Mouse (Mus musculus) forebrain, embryonic 14.5 days (tissue): ENCODE results near the gene Neurl1b. TPM values are rescaled to one million over a fixed set of nuclear protein-coding genes. Genes with fewer than 3 reads are reported as not detected.

Experiments used
- ATAC-seq: fragments of 200-750 bp; cut with Nextera tagmentation; 2 replicates; pipeline ENCODE4 v1.8.0; 2017; ENCODE audit warnings: mild to moderate bottlenecking, moderate library complexity
- DNase-seq: peaks from one replicate; pipeline ENCODE4 v3.0.0-alpha.2; 2015; ENCODE audit warnings: low spot score
- H3K27ac ChIP-seq: fragments of 300-500 bp; sonication (generic); 2 replicates; pipeline ENCODE4 v1.5.1; 2014; ENCODE audit warnings: low read depth, mild to moderate bottlenecking, control low read depth, low read length, moderate library complexity
- H3K27me3 ChIP-seq: fragments of 300-500 bp; sonication (generic); replicated peaks from 2 replicates; pipeline ENCODE4 v1.6.1; 2014; ENCODE audit warnings: low read length, control low read depth, mixed read lengths; ENCODE audit not compliant: control insufficient read depth, insufficient read depth
- H3K36me3 ChIP-seq: fragments of 300-500 bp; sonication (generic); 2 replicates; pipeline ENCODE4 v1.6.1; 2014; ENCODE audit warnings: low read length, control low read depth; ENCODE audit not compliant: control insufficient read depth, insufficient read depth
- H3K4me1 ChIP-seq: fragments of 300-500 bp; sonication (generic); 2 replicates; pipeline ENCODE4 v1.6.1; 2014; ENCODE audit warnings: antibody characterized with exemption, low read length, control low read depth; ENCODE audit not compliant: control insufficient read depth, insufficient read depth
- H3K4me2 ChIP-seq: fragments of 300-500 bp; sonication (generic); 2 replicates; pipeline ENCODE4 v1.6.1; 2014; ENCODE audit warnings: mild to moderate bottlenecking, control low read depth, low read length
- H3K4me3 ChIP-seq: fragments of 300-500 bp; sonication (generic); 2 replicates; pipeline ENCODE4 v1.5.1; 2014; ENCODE audit warnings: low read depth, low read length, control low read depth
- H3K9ac ChIP-seq: fragments of 300-500 bp; sonication (generic); 2 replicates; pipeline ENCODE4 v1.6.1; 2014; ENCODE audit warnings: mild to moderate bottlenecking, low read length, control low read depth, moderate library complexity
- H3K9me3 ChIP-seq: fragments of 300-500 bp; sonication (generic); replicated peaks from 2 replicates; pipeline ENCODE4 v1.6.1; 2016; ENCODE audit warnings: low read length, control low read depth, mixed read lengths; ENCODE audit not compliant: control insufficient read depth
- WGBS: fragments of 180-500 bp; shearing (Covaris S2); extraction: QIAGEN DNeasy Blood & Tissue Kit; methylation state at CpG from one replicate; pipeline ENCODE4 v1.1.7; 2014; 5-methylcytosine and 5-hydroxymethylcytosine counted together
- polyA plus RNA-seq: library from polyadenylated mRNA; unstranded; fragments of >200 nt; fragmentation: Nextera tagmentation; extraction: Ambion mirVana; gene quantifications from 2 replicates; pipeline ENCODE4 v1.2.1, GENCODE M21; 2014

Gene Neurl1b
- 2.0 and 3.2 TPM in 2 replicates for polyA plus RNA-seq

DNA sequence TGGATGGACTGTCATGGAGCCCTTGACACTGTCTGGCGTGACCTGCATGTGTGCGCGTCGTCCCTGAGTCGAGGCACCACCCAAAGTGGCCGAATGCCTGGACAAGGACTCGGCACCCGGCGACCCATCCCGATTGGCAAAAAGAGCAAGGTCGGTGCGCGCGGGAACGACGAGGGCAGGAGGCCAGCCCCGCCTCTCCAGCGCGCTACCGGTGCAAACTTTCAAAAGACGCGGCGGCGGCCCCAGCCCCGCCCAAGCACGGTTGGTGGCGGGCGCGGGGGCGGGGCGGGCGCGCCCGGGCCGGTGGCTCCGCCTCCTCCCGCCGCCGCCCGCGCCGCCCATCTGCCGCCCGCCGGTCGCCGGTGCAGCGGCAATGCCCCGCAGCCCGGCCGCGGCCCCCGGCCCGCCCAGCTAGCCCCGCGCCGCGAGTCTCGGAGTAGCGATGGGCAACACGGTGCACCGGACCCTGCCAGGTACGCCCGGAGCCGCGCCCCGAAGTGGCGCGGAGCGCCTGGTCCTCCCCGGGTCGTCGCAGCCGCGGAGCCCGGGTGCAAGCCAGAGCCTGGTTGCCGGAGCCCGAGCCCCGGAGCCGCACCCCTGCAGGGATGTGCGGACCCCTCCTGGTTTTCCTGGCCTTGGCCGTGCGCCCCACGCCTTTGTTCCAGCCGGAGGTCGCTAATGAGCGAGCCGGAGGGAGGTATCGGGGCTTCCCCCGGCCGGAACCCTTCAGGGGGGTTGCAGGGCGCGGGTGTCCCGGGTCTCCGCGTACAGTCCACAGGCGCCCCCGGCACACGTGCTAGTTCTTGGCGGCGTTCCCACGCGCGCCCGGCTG lies at the start of gene Neurl1b:
Gene Neurl1b (plus strand): TSS at position 307 of the 832 bp plus-strand sequence.
- Histone ChIP-seq H3K9me3 (no peaks in the 10 kb centered on the region), H3K27me3 (peaks cover 3% of the 10 kb centered on the region; the same call in 1 of the 2 replicates), H3K4me1 (peaks cover 6% of the 10 kb centered on the region; the same call in 1 of the 2 replicates), H3K9ac (peak within 1 kb of the TSS; percentile 84), H3K27ac (peak within 1 kb of the TSS; percentile 44; the same call in 1 of the 2 replicates), H3K36me3 (no peaks in the 10 kb centered on the region), H3K4me2 (peak within 1 kb of the TSS; percentile 97), H3K4me3 (peak within 1 kb of the TSS; percentile 70)
- peak; percentile 53 for DNase-seq
- ATAC-seq, result peak; percentile 70
- under 1% methylated on average over 61 of the region's 105 CpGs for WGBS

DNA sequence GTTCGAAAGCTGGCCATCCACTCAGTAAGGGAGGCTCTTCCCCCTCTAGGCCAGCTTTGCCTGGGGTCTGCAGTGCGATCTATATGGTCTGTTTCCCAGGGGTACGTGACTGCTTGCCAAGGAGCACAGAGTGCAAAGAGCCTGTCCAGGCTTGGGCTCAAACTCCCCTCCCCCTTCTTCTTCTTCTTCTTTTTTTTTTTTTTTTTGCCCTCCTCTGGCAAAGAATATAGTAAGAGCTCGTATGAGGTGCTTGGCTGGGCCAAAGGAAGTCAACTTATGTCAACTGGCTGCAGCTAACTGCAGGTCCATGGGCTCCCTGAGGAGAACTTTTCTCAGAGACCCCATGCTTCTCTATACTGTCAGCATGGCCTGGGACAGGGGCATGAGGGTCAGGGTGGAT lies 47.8 kb upstream of the Neurl1b start:
- no peaks in the 10 kb centered on the region for H3K9me3 ChIP-seq
- no peaks in the 10 kb centered on the region for H3K27me3 ChIP-seq
- H3K4me2 ChIP-seq, result no peak overlapping the region
- no peaks in the 10 kb centered on the region for H3K36me3 ChIP-seq
- H3K9ac ChIP-seq, result no peak overlapping the region
- no peak overlapping the region for H3K4me3 ChIP-seq
- no peak overlapping the region for H3K27ac ChIP-seq
- DNase-seq (no peak), ATAC-seq (no peak)
- H3K4me1 ChIP-seq, result peaks cover 11% of the 10 kb centered on the region
- WGBS, result 76% methylated on average over 4 of the region's 4 CpGs

DNA sequence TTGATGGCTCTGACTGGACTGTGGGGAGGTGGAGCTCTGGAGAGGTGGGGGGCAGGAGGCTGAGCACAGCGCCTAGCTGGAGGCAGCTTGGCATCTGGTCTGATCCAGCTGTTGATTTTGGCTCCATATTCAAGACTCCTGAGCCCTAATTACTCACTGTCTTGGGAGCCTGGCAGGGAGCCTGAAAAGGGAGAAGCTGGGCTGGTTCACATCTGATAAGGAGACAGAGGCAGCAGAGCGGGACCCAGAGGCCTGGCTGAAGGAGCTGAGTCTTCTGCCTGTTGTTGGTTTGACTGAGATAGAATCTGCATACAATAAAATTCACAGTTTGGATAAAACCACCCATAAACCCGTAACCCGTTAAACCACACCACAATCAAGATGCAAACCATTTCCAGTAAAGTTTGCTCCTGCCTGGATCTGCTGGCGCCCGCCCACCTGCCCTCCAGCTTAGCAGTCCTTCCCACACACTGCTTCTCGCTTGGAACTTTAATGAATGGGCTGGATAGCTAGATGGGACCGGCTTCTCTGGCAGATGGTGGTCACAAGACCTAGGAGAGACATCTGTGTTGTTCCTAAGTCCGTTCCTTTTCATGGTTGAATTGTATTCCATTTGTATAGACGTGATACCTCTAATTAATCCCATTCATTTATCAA lies 46.2 kb upstream of the Neurl1b start:
- Histone ChIP-seq H3K36me3 (no peaks in the 10 kb centered on the region), H3K4me2 (no peak overlapping the region), H3K27me3 (no peaks in the 10 kb centered on the region), H3K27ac (no peak overlapping the region), H3K9ac (no peak overlapping the region), H3K9me3 (no peaks in the 10 kb centered on the region), H3K4me3 (no peak overlapping the region), H3K4me1 (peaks cover 4% of the 10 kb centered on the region; the same call in 1 of the 2 replicates)
- WGBS, result 62% methylated on average over 10 of the region's 10 CpGs
- DNase-seq (peak; percentile 47), ATAC-seq (no peak)

DNA sequence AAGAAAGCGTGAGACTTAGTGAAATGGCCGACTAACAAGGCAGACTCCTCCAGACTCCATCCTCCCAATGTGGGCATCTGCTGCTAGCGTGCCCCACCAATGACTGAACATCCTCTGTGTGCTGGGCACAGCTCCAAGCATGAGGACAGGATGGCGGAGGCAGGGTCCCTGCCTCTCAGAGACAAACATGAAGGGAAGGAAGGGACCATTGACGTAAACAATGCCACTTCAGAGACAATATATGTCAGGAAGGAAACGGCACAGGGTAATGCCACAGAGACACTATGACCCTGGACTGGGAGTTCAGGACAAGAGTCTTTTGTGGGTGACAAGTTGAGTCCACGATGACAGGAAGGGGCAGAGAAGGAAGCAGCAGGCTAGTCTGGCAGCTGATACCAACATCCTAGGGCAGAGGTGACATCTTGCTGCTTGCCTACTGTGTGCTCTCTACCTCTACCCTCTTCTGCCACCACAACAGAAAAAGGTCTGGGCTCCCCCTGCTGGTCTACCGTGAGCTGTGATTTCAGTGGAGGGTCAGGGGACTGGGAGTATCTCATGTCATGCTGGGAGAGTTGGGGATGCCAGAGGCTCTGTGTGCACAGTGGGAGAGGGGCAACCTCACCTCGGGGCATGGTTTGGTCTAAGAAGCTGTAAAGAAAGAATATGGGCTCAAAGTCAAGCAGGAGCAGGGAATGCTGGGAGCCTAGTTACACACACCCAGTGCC lies 43.9 kb upstream of the Neurl1b start:
- ATAC-seq, result peak; percentile 62; the same call in 1 of the 2 replicates
- WGBS, result 36% methylated on average over 9 of the region's 9 CpGs

DNA sequence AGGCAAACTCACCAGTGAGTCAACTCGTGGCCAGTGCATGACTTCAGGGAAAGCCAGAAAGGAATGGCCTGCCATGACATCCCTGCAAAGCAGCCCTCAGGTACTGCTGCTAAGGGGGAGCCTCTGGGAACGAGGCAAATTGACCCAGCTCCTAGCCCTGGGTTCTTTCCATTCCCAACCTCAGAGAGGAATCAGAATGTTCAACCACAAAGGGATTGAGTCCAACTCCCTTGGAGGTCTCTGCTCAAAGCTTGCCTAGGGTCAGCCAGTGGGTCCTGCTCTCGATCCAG lies 43.4 kb upstream of the Neurl1b start:
- Histone ChIP-seq H3K4me3 (no peak overlapping the region), H3K4me1 (no peaks in the 10 kb centered on the region), H3K9me3 (no peaks in the 10 kb centered on the region), H3K27ac (no peak overlapping the region), H3K9ac (no peak overlapping the region), H3K36me3 (no peaks in the 10 kb centered on the region), H3K27me3 (no peaks in the 10 kb centered on the region), H3K4me2 (no peak overlapping the region)
- WGBS, result 60% methylated on average over 3 of the region's 3 CpGs
- DNase-seq (no peak), ATAC-seq (no peak)

More for the DNA sequence above, 43.9 kb upstream of the Neurl1b start:
- Histone ChIP-seq H3K9ac (no peak overlapping the region), H3K36me3 (no peaks in the 10 kb centered on the region), H3K27me3 (no peaks in the 10 kb centered on the region), H3K9me3 (no peaks in the 10 kb centered on the region), H3K27ac (no peak overlapping the region), H3K4me3 (no peak overlapping the region), H3K4me1 (no peaks in the 10 kb centered on the region), H3K4me2 (no peak overlapping the region)
- peak; percentile 61 for DNase-seq

DNA sequence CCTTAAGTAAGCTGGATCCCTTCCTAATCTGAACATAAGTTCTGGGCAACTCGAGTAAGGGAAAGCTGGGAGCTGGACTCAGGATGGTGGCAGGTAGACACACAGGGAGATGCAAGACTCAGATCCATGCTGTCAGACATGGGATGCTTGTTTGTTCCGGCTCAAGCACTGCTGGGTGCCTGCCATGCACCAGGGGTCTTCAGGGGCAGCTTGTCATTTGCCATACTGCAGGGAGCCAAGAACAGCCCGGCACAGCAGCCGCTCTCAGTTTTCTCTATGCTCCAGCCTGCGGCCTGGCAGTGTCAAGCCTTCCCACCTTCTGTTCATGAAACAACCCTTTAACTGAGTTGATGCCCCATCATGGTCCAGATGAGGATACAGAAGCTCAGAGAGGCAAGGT lies 41.4 kb upstream of the Neurl1b start:
- no peak overlapping the region for H3K4me3 ChIP-seq
- ATAC-seq (no peak), DNase-seq (no peak)
- H3K9me3 ChIP-seq, result no peaks in the 10 kb centered on the region
- H3K4me2 ChIP-seq, result no peak overlapping the region
- 73% methylated on average over 5 of the region's 5 CpGs for WGBS
- H3K27me3 ChIP-seq, result no peaks in the 10 kb centered on the region
- H3K36me3 ChIP-seq, result no peaks in the 10 kb centered on the region
- no peak overlapping the region for H3K27ac ChIP-seq
- H3K4me1 ChIP-seq, result no peaks in the 10 kb centered on the region
- H3K9ac ChIP-seq, result no peak overlapping the region

DNA sequence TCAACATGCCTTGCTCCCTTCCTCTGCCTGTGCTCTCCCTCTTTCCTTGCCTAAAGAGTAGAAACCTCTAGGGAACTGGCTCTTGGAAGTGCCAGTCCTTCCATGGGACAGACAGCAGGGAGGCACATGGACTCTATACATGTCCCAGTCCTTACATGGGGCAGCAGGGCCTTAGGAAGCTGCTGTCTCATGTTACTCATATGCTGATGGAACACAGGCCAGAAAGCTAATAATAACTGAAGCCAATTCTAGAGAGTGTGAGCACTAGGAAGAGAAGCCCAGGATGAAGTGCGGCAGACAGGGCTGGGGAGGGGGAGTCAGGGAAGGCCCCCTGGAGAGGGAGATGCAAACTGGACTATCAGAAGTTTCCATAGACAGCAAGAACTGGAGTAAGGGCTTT lies 38.2 kb upstream of the Neurl1b start:
- no peak overlapping the region for H3K4me2 ChIP-seq
- H3K27me3 ChIP-seq, result no peaks in the 10 kb centered on the region
- H3K36me3 ChIP-seq, result no peaks in the 10 kb centered on the region
- peaks cover 5% of the 10 kb centered on the region; the same call in 1 of the 2 replicates for H3K4me1 ChIP-seq
- DNase-seq (no peak), ATAC-seq (no peak)
- WGBS, result 100% methylated on average over 1 of the region's 1 CpGs
- no peak overlapping the region for H3K9ac ChIP-seq
- no peak overlapping the region for H3K4me3 ChIP-seq
- H3K27ac ChIP-seq, result no peak overlapping the region
- H3K9me3 ChIP-seq, result no peaks in the 10 kb centered on the region

DNA sequence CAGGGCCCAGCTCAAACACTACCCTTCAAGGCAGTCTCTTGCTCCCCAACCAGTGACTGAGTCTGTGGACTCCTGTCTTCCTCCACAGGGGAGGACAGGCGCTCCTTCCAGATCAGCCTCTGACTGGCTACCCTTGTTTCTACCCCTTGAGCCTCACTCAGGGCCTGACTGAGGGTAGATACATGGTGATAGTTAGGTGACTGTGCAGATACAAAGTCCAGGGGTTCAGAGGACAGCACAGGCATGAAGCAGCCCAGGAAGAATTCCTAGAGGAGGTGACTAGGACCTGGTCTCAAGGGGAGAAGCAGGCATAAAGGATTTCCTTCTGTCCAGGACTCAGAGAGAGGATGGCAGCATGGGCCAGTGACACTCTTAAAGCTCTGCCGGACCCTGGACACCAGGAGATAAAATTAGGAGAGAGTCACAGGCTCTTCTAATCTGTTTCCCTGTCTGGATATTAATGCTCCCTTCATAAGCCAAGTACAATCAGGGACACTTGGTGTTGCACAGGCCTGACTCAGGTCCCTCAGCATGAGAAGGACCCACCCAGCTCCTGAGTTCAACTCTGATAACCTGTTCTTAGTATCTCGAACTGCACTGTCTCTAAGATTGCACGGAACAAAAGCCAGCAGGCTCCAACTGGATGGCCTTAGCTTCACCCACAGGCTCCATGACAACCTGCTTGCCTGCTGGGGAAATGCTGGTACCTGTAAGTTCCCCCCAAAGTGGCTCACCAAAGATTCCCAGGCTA lies 37.5 kb upstream of the Neurl1b start:
- H3K9ac ChIP-seq, result no peak overlapping the region
- no peak overlapping the region for H3K27ac ChIP-seq
- 80% methylated on average over 4 of the region's 4 CpGs for WGBS
- no peak overlapping the region for H3K4me3 ChIP-seq
- no peaks in the 10 kb centered on the region for H3K9me3 ChIP-seq
- ATAC-seq (no peak), DNase-seq (no peak)
- no peaks in the 10 kb centered on the region for H3K27me3 ChIP-seq
- no peak overlapping the region for H3K4me2 ChIP-seq
- H3K4me1 ChIP-seq, result peaks cover 5% of the 10 kb centered on the region; the same call in 1 of the 2 replicates
- H3K36me3 ChIP-seq, result no peaks in the 10 kb centered on the region
